Mouse (Mus musculus) midbrain, embryonic 13.5 days (tissue): ENCODE measurements around the gene Lrrn1. TPM values are rescaled to one million over a fixed set of nuclear protein-coding genes. Genes with fewer than 3 reads are reported as not detected.

ENCODE experiments used
- ATAC-seq: fragments of 200-750 bp; cut with Nextera tagmentation; 2 replicates; pipeline ENCODE4 v1.8.0; 2017; ENCODE audit warnings: mild to moderate bottlenecking, moderate TSS enrichment, moderate library complexity
- H3K27ac ChIP-seq: fragments of 300-500 bp; sonication (generic); 2 replicates; pipeline ENCODE4 v1.5.1; 2015; ENCODE audit warnings: inconsistent platforms, mild to moderate bottlenecking, moderate library complexity
- H3K27me3 ChIP-seq: fragments of 300-500 bp; sonication (generic); 2 replicates; pipeline ENCODE4 v1.6.1; 2015; ENCODE audit warnings: mild to moderate bottlenecking, inconsistent platforms
- H3K36me3 ChIP-seq: fragments of 300-500 bp; sonication (generic); 2 replicates; pipeline ENCODE4 v1.6.1; 2015; ENCODE audit warnings: mild to moderate bottlenecking, inconsistent platforms
- H3K4me1 ChIP-seq: fragments of 300-500 bp; sonication (generic); replicated peaks from 2 replicates; pipeline ENCODE4 v1.6.1; 2015; ENCODE audit warnings: inconsistent platforms
- H3K4me2 ChIP-seq: fragments of 300-500 bp; sonication (generic); replicated peaks from 2 replicates; pipeline ENCODE4 v1.6.1; 2015; ENCODE audit warnings: moderate library complexity, mild to moderate bottlenecking, inconsistent platforms
- H3K4me3 ChIP-seq: fragments of 300-500 bp; sonication (generic); replicated peaks from 2 replicates; pipeline ENCODE4 v1.5.1; 2015; ENCODE audit warnings: mild to moderate bottlenecking, inconsistent platforms
- H3K9ac ChIP-seq: fragments of 300-500 bp; sonication (generic); replicated peaks from 2 replicates; pipeline ENCODE4 v1.6.1; 2015; ENCODE audit warnings: mild to moderate bottlenecking, inconsistent platforms
- H3K9me3 ChIP-seq: fragments of 300-500 bp; sonication (generic); 2 replicates; pipeline ENCODE4 v1.6.1; 2016; ENCODE audit warnings: mild to moderate bottlenecking, inconsistent platforms
- whole genome bisulfite sequencing: fragments of 180-500 bp; shearing (Covaris S2); methylation state at CpG from one replicate; pipeline ENCODE4 v1.1.7; 2015; 5-methylcytosine and 5-hydroxymethylcytosine counted together
- polyA plus RNA-seq: library from polyadenylated mRNA; unstranded; fragments of >200 nt; fragmentation: Nextera tagmentation; extraction: Ambion mirVana; gene quantifications from 2 replicates; pipeline ENCODE4 v1.2.1, GENCODE M21; 2015

The Lrrn1 gene
- polyA plus RNA-seq, 1 experiment from 2014 or later = 82.3 TPM

DNA sequence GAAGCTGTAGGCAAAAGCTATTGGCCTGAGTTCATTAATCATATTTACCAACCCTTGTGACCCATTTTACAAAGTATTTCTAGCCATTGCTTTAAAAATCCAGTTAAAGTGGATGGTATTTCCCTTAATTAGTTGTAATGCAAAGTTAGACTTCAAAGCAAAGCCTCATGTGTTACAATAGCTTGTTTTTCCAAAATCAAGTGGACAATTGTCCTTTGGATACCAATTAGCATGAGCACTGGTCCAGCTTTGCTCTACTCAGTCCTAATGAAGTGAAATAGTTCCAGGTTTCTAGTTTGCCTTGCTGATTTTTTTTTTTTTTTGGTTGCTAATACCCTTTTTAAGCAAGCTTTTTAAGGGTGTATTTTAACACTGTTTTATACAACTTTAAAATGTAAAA, 75.6 kb downstream of the Lrrn1 start:
- Histone ChIP-seq H3K4me1 (no peaks in the 10 kb centered on the region), H3K9ac (no peak overlapping the region), H3K27ac (no peak overlapping the region), H3K9me3 (no peaks in the 10 kb centered on the region), H3K4me3 (no peak overlapping the region), H3K27me3 (no peaks in the 10 kb centered on the region), H3K36me3 (no peaks in the 10 kb centered on the region), H3K4me2 (no peak overlapping the region)
- no peak for ATAC-seq

DNA sequence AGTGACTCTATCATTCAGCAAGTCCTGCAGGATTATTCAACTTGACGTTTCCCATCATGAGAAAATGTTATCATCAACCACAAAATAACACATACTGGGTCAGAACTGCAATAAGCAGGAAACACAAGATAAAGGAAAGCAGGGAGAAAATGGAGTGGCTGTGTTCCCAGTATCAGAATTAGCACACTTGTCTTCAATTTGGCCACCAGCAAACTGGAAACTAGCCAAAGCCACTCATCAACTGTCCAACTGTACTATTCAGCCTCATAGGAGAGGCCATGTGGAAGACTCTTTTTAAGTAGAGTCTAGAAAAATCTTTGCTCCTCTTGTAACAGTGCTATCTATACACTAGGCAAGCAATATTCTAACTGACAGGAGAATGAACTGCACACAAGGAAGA, 84.7 kb downstream of the Lrrn1 start:
- Histone ChIP-seq H3K9me3 (no peaks in the 10 kb centered on the region), H3K4me2 (no peak overlapping the region), H3K36me3 (no peaks in the 10 kb centered on the region), H3K4me1 (no peaks in the 10 kb centered on the region), H3K27me3 (no peaks in the 10 kb centered on the region), H3K4me3 (no peak overlapping the region), H3K27ac (no peak overlapping the region), H3K9ac (no peak overlapping the region)
- WGBS = 53% methylated on average over 1 of the region's 1 CpGs
- no peak for ATAC-seq
